Mouse (Mus musculus) ES-Bruce4 (cell line): ENCODE measurements at regions not wholly inside any gene's neighbourhood (a gene's known extent, or its start where the extent isn't known, plus 50 kb on each side); places are given as distances from the start of the nearest gene placed in this dataset.

Experiments used
- CTCF ChIP-seq: IDR thresholded peaks from one replicate; pipeline ENCODE4 v1.8.1; 2011; ENCODE audit warnings: low read depth, low read length
- EP300 ChIP-seq: IDR thresholded peaks from 2 replicates; pipeline ENCODE4 v1.6.1; 2011; ENCODE audit warnings: low read depth, low read length; ENCODE audit not compliant: insufficient read depth

DNA sequence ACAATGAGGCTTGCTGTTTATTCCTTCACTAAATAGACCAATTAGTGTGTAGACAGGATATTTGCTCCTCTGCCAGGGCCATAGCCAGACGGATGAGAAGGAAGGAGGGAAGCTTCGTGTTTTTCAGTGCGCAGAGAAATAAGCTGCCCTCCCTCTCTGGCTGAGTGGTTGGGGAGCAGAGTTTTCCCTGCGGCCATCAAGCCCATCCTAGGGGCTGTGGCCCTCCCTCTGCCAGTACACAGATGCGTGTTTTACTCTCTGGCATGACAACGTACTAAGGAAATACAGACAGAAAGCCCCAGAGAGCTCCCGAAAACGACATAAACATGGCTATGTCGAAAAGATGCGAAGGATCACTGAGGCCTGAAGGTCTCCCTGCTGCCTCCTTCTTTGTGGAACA lies 65.2 kb downstream of the Emx2 start:
- TF ChIP-seq EP300 (no peak), CTCF (no peak)
